Mouse (Mus musculus): Measurements from ENCODE around the gene Olfr91.

GRCm38 (mm10) chr17:37061435-37061834 lies 36.6 kb downstream of the Olfr91 start:
- TF ChIP-seq GATA1 (IDR thresholded peaks at IDR 0.05; ENCODE audit: borderline replicate concordance, low read length) (no peak), FLI1 (IDR thresholded peaks at IDR 0.05; ENCODE audit: low read length) (no peak)

Data from megakaryocyte, embryonic 14.5 days (primary cell).